Comparison of ENCODE assay signal across 11 mouse cellular contexts in genomic region chr10:45177798-45178197, GRCm38 (mm10). TPM values are rescaled to one million over a fixed set of nuclear protein-coding genes. Genes with fewer than 3 reads are reported as not detected.
DNase-seq lines count a peak whose midpoint lies in the region; ATAC-seq and TF ChIP-seq lines count a peak whose summit lies in the region.
"Not testable (repeated sequence)": the region's sequence is repeated elsewhere in the genome, so short reads cannot be mapped to it uniquely, and the experiment has no call there.
"Had no signal": no experiment of that assay in that cellular context is flagged by ENCODE, and none has a peak within 500 bp of the region (broad histone marks: within the 10 kb centered on the region; RNA-seq: fewer than 3 reads in every experiment).

Gene Popdc3 (plus strand): TSS chr10:45178098.

- not testable (repeated sequence) for H3K27ac ChIP-seq in heart, embryonic 10.5 days; heart, embryonic 14.5 days (replicated peaks in 1 of 2; ENCODE audit: control insufficient read depth in 1 of 2, insufficient read depth in 1 of 2, low read depth in 2 of 2, low read length in 2 of 2)

- WGBS in heart, embryonic 10.5 days = 71% methylated on average over 2 of the region's 5 CpGs
- no CpG with 5 or more reads among the region's 5 CpGs for WGBS in heart, embryonic 14.5 days

- H3K9me3 ChIP-seq in heart, embryonic 10.5 days; heart, embryonic 14.5 days (ENCODE audit: control insufficient read depth, low read length): not testable (repeated sequence)

- not testable (repeated sequence) for DNase-seq in gastrocnemius, postnatal 10 days; gastrocnemius, postnatal 4 days (ENCODE audit: low spot score in 2 of 2); heart, embryonic 10.5 days (ENCODE audit: low spot score); heart, postnatal 10 days; heart, postnatal 4 days

- not testable (repeated sequence) for H3K9ac ChIP-seq in heart, embryonic 14.5 days (ENCODE audit: low read length)

- not testable (repeated sequence) for ATAC-seq in heart, embryonic 14.5 days (ENCODE audit: insufficient number of reproducible peaks, insufficient read depth, low FRiP score, low read depth)

- not testable (repeated sequence) for H3K27me3 ChIP-seq in C2C12 (ENCODE audit: control insufficient read depth, insufficient read depth, insufficient read length); heart, embryonic 10.5 days (ENCODE audit: insufficient read depth, poor library complexity, severe bottlenecking); heart, embryonic 14.5 days (ENCODE audit: control insufficient read depth, insufficient read depth, low read length)

- not testable (repeated sequence) for H3K4me2 ChIP-seq in heart, embryonic 14.5 days (ENCODE audit: low read length)

- TF ChIP-seq CTCF in C2C12 (IDR thresholded peaks at IDR 0.05; ENCODE audit: control insufficient read depth, insufficient read depth, insufficient read length) = not testable (repeated sequence)

- not testable (repeated sequence) for H3K79me2 ChIP-seq in C2C12 (ENCODE audit: control insufficient read depth, insufficient read depth)

- not testable (repeated sequence) for H3K4me3 ChIP-seq in C2C12 (ENCODE audit: insufficient read depth, poor library complexity, severe bottlenecking); heart, embryonic 10.5 days; heart, embryonic 14.5 days (ENCODE audit: control insufficient read depth in 1 of 2, insufficient read depth in 1 of 2, low read depth in 1 of 2, low read length in 2 of 2)

- not testable (repeated sequence) for H3ac ChIP-seq in C2C12 (ENCODE audit: control insufficient read depth, insufficient read length, low read depth)

- intact Hi-C loops in heart, postnatal 10 days (cut with DNase I) = not testable (repeated sequence)

- H3K4me1 ChIP-seq in heart, embryonic 10.5 days = not testable (repeated sequence)
- peaks cover 11 to 19% of the 10 kb centered on the region in 2 experiments for H3K4me1 ChIP-seq in heart, embryonic 14.5 days (ENCODE audit: control insufficient read depth in 2 of 2, insufficient read depth in 2 of 2, low read length in 2 of 2)

- H3K79me3 ChIP-seq in C2C12 (ENCODE audit: low read depth) = not testable (repeated sequence)

- not testable (repeated sequence) for H3K36me3 ChIP-seq in C2C12 (ENCODE audit: control insufficient read depth, insufficient read depth); heart, embryonic 10.5 days; heart, embryonic 14.5 days (ENCODE audit: control insufficient read depth, insufficient read depth, low read length)

RNA-seq across cellular contexts. Expression of gene Popdc3, which starts in this region (rescaled TPM):
- 69.9 TPM for polyA plus RNA-seq in C2C12 (2012; fragmentation: generic; extraction: Trizol)
- total RNA-seq in gastrocnemius, postnatal 10 days (2021) = 10 to 100 TPM; 41.4 to 47.4 TPM
- 10 to 100 TPM; 36.0 to 38.7 TPM for total RNA-seq in gastrocnemius, postnatal 4 days (2021)
- polyA plus RNA-seq in heart, embryonic 10.5 days (2016; fragmentation: Nextera tagmentation; extraction: Ambion mirVana) = 11.0 and 15.9 TPM in 2 replicates
- polyA plus RNA-seq in heart, embryonic 14.5 days (2014; fragmentation: Nextera tagmentation; extraction: Ambion mirVana) = 40.6 and 43.3 TPM in 2 replicates
- total RNA-seq in heart, postnatal 10 days (2021) = 10 to 100 TPM; 22.1 to 22.7 TPM
- total RNA-seq in heart, postnatal 4 days (2021) = 10 to 100 TPM; 35.3 to 39.5 TPM
- total RNA-seq: common myeloid progenitor, adult 5-6 weeks; granulocyte monocyte progenitor cell, adult 5-6 weeks; MEL had no signal
- polyA plus RNA-seq: erythroblast, embryonic 14.5 days had no signal
